Mouse (Mus musculus) kidney, embryonic 14.5 days (tissue): Measurements from ENCODE around the gene Chrdl2. TPM values are rescaled to one million over a fixed set of nuclear protein-coding genes. Genes with fewer than 3 reads are reported as not detected.
"Not testable (repeated sequence)": the region's sequence is repeated elsewhere in the genome, so short reads cannot be mapped to it uniquely, and the experiment has no call there.

Experiments used
- ATAC-seq: fragments of 200-750 bp; cut with Nextera tagmentation; 2 replicates; pipeline ENCODE4 v1.8.0; 2017; ENCODE audit warnings: moderate number of reproducible peaks, mild to moderate bottlenecking, moderate TSS enrichment, moderate library complexity; ENCODE audit not compliant: low FRiP score, low TSS enrichment
- H3K27ac ChIP-seq: fragments of 300-500 bp; sonication (generic); 2 replicates; pipeline ENCODE4 v1.5.1; 2014; ENCODE audit warnings: low read depth, mild to moderate bottlenecking, low read length, moderate library complexity, mixed read lengths
- H3K27me3 ChIP-seq: fragments of 300-500 bp; sonication (generic); 2 replicates; pipeline ENCODE4 v1.6.1; 2014; ENCODE audit warnings: mild to moderate bottlenecking, low read length; ENCODE audit not compliant: control insufficient read depth, insufficient read depth
- H3K36me3 ChIP-seq: fragments of 300-500 bp; sonication (generic); 2 replicates; pipeline ENCODE4 v1.6.1; 2014; ENCODE audit warnings: low read length, mixed read lengths; ENCODE audit not compliant: control insufficient read depth, insufficient read depth
- H3K4me1 ChIP-seq: fragments of 300-500 bp; sonication (generic); 2 replicates; pipeline ENCODE4 v1.6.1; 2014; ENCODE audit warnings: low read length, mixed read lengths; ENCODE audit not compliant: control insufficient read depth, insufficient read depth
- H3K4me2 ChIP-seq: fragments of 300-500 bp; sonication (generic); replicated peaks from 2 replicates; pipeline ENCODE4 v1.6.1; 2014; ENCODE audit warnings: low read depth, mild to moderate bottlenecking, low read length
- H3K4me3 ChIP-seq: fragments of 300-500 bp; sonication (generic); 2 replicates; pipeline ENCODE4 v1.5.1; 2014; ENCODE audit warnings: mild to moderate bottlenecking, low read length
- H3K9ac ChIP-seq: fragments of 300-500 bp; sonication (generic); 2 replicates; pipeline ENCODE4 v1.6.1; 2014; ENCODE audit warnings: low read depth, mild to moderate bottlenecking, low read length, moderate library complexity
- H3K9me3 ChIP-seq: fragments of 300-500 bp; sonication (generic); 2 replicates; pipeline ENCODE4 v1.6.1; 2016; ENCODE audit warnings: low read length; ENCODE audit not compliant: control insufficient read depth
- WGBS: fragments of 180-500 bp; shearing (Covaris S2); extraction: QIAGEN DNeasy Blood & Tissue Kit; methylation state at CpG from one replicate; pipeline ENCODE4 v1.1.7; 2014; 5-methylcytosine and 5-hydroxymethylcytosine counted together
- polyA plus RNA-seq: library from polyadenylated mRNA; unstranded; fragments of >200 nt; fragmentation: Nextera tagmentation; extraction: Ambion mirVana; gene quantifications from 2 replicates; pipeline ENCODE4 v1.2.1, GENCODE M21; 2014

Chrdl2 gene
- polyA plus RNA-seq, 1 experiment from 2014 or later: 0.32 TPM

- ATAC-seq: no peak
- Histone ChIP-seq H3K9ac (no peak overlapping the region), H3K4me2 (no peak overlapping the region), H3K27ac (no peak overlapping the region), H3K36me3 (no peaks in the 10 kb centered on the region), H3K4me1 (peaks cover 20% of the 10 kb centered on the region), H3K9me3 (no peaks in the 10 kb centered on the region), H3K27me3 (no peaks in the 10 kb centered on the region; the same call in 1 of the 2 replicates), H3K4me3 (no peak overlapping the region)
- WGBS: 83% methylated on average over 5 of the region's 5 CpGs
Measured at GRCm38 (mm10) chr7:100043096-100043495, 37.1 kb downstream of the Chrdl2 start.

GRCm38 (mm10) chr7:100043605-100044031 is 37.6 kb downstream of the Chrdl2 start:
- peaks cover 20% of the 10 kb centered on the region for H3K4me1 ChIP-seq
- no peaks in the 10 kb centered on the region; the same call in 1 of the 2 replicates for H3K27me3 ChIP-seq
- H3K27ac ChIP-seq: no peak overlapping the region
- no peak overlapping the region for H3K4me3 ChIP-seq
- ATAC-seq: peak; percentile 41; the same call in 1 of the 2 replicates
- no peak overlapping the region for H3K4me2 ChIP-seq
- no peaks in the 10 kb centered on the region for H3K9me3 ChIP-seq
- WGBS: 12% methylated on average over 4 of the region's 4 CpGs
- H3K9ac ChIP-seq: no peak overlapping the region
- H3K36me3 ChIP-seq: no peaks in the 10 kb centered on the region

- no peak overlapping the region for H3K4me2 ChIP-seq
- H3K27me3 ChIP-seq: no peaks in the 10 kb centered on the region; the same call in 1 of the 2 replicates
- H3K4me1 ChIP-seq: peaks cover 20% of the 10 kb centered on the region
- H3K27ac ChIP-seq: no peak overlapping the region
- 49% methylated on average over 2 of the region's 2 CpGs for WGBS
- H3K4me3 ChIP-seq: no peak overlapping the region
- H3K9ac ChIP-seq: no peak overlapping the region
- no peaks in the 10 kb centered on the region for H3K36me3 ChIP-seq
- no peaks in the 10 kb centered on the region for H3K9me3 ChIP-seq
- no peak for ATAC-seq
Measured at GRCm38 (mm10) chr7:100046486-100046885, 40.5 kb downstream of the Chrdl2 start.

DNA sequence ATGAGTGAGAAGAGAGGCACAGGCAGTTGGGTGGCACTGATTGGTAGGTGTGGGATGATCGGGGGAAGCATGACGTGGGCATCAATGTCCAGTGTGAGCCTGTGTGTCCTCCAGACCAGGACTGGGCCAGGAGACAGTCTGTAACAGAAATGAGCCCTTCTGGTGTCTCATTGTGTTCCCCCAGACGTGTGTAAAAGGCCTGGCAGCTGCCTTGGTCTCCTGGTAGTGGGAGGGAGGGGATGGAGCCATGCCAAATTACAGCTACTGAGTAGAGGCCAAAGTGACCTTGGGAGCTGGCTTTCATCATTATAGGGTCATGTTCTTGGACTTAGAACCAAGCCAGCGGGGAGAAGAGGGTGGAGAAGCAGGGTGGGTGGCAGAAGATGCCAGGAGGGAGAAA is 45.9 kb downstream of the Chrdl2 start:
- no peak overlapping the region for H3K27ac ChIP-seq
- WGBS: 61% methylated on average over 4 of the region's 4 CpGs
- no peak overlapping the region for H3K9ac ChIP-seq
- no peaks in the 10 kb centered on the region for H3K36me3 ChIP-seq
- no peak for ATAC-seq
- H3K4me3 ChIP-seq: no peak overlapping the region
- no peak overlapping the region for H3K4me2 ChIP-seq
- H3K4me1 ChIP-seq: no peaks in the 10 kb centered on the region
- no peaks in the 10 kb centered on the region; the same call in 1 of the 2 replicates for H3K27me3 ChIP-seq
- no peaks in the 10 kb centered on the region for H3K9me3 ChIP-seq

GRCm38 (mm10) chr7:100052991-100053390 is 47.0 kb downstream of the Chrdl2 start:
- H3K27me3 ChIP-seq, H3K27ac ChIP-seq, H3K9me3 ChIP-seq, H3K4me2 ChIP-seq, H3K4me3 ChIP-seq, H3K9ac ChIP-seq, H3K36me3 ChIP-seq, ATAC-seq, H3K4me1 ChIP-seq: not testable (repeated sequence)
- 97% methylated on average over 2 of the region's 2 CpGs for WGBS

GRCm38 (mm10) chr7:100073959-100074358 is 68.0 kb downstream of the Chrdl2 start:
- no peaks in the 10 kb centered on the region for H3K4me1 ChIP-seq
- H3K27me3 ChIP-seq: no peaks in the 10 kb centered on the region
- H3K9me3 ChIP-seq: no peaks in the 10 kb centered on the region
- H3K27ac ChIP-seq: no peak overlapping the region
- no peak for ATAC-seq
- no peak overlapping the region for H3K4me2 ChIP-seq
- no peak overlapping the region for H3K9ac ChIP-seq
- no peak overlapping the region for H3K4me3 ChIP-seq
- WGBS: 43% methylated on average over 2 of the region's 2 CpGs
- no peaks in the 10 kb centered on the region; the same call in 1 of the 2 replicates for H3K36me3 ChIP-seq

DNA sequence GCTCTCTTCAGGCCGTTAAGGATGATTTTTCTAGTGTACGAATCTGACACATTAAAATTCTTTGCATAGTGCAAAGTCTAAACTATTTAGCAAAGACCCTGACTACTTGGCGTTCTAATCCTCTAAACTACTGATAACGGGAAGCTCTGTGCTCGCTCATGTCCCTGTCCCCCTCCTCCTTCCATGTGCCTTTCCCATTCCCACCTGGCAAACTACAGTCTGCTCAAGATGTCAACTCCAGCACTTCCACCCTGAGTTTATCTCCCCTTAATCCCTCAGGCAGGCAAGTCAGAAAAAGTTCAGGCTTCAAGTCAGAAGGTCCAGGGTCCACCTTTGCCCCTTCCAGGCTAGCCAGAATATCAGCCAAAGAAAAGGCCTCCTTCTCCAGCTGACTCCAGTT is 70.3 kb downstream of the Chrdl2 start:
- H3K4me3 ChIP-seq: no peak overlapping the region
- H3K9ac ChIP-seq: no peak overlapping the region
- no peaks in the 10 kb centered on the region for H3K27me3 ChIP-seq
- ATAC-seq: no peak
- no peaks in the 10 kb centered on the region for H3K9me3 ChIP-seq
- no peak overlapping the region for H3K27ac ChIP-seq
- 90% methylated on average over 5 of the region's 5 CpGs for WGBS
- H3K4me2 ChIP-seq: no peak overlapping the region
- H3K4me1 ChIP-seq: no peaks in the 10 kb centered on the region
- H3K36me3 ChIP-seq: peaks cover 5% of the 10 kb centered on the region; the same call in 1 of the 2 replicates

DNA sequence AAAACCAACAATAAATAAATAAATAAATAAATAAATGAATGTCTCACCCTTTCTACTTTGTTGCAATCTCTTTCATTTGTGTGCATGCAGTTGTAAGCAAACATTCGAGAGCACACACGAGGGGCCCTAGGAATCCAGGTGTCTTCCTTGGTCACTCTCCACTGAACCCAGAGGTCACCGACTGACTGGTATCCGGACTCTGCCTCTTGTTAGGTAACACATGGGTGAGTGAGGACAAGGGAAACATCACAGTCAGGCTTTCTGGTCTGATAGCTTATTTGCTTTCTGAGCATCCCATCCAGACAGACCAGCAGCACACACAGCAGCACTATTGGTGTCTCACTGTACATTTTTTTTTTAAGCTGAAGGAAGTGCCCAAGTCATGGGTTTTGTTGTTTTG is 71.1 kb downstream of the Chrdl2 start:
- H3K9me3 ChIP-seq: no peaks in the 10 kb centered on the region
- no peaks in the 10 kb centered on the region for H3K4me1 ChIP-seq
- no peak overlapping the region for H3K4me2 ChIP-seq
- no peak overlapping the region for H3K27ac ChIP-seq
- H3K9ac ChIP-seq: no peak overlapping the region
- ATAC-seq: no peak
- no peak overlapping the region for H3K4me3 ChIP-seq
- 62% methylated on average over 4 of the region's 4 CpGs for WGBS
- peaks cover 12% of the 10 kb centered on the region; the same call in 1 of the 2 replicates for H3K36me3 ChIP-seq
- H3K27me3 ChIP-seq: no peaks in the 10 kb centered on the region

- Histone ChIP-seq H3K27ac (no peak overlapping the region), H3K9ac (no peak overlapping the region), H3K4me1 (no peaks in the 10 kb centered on the region), H3K4me2 (no peak overlapping the region), H3K36me3 (peaks cover 39% of the 10 kb centered on the region), H3K27me3 (no peaks in the 10 kb centered on the region), H3K4me3 (no peak overlapping the region), H3K9me3 (no peaks in the 10 kb centered on the region)
- ATAC-seq: no peak
- WGBS: 77% methylated on average over 12 of the region's 12 CpGs
Measured at GRCm38 (mm10) chr7:100080087-100080781, 74.3 kb downstream of the Chrdl2 start.
